Mouse (Mus musculus) neural tube, embryonic 13.5 days (tissue): ENCODE results near the gene Sox6. TPM values are rescaled to one million over a fixed set of nuclear protein-coding genes. Genes with fewer than 3 reads are reported as not detected.

Source experiments
- ATAC-seq: fragments of 200-750 bp; cut with Nextera tagmentation; 2 replicates; pipeline ENCODE4 v1.8.0; 2017; ENCODE audit warnings: low read depth, mild to moderate bottlenecking, moderate TSS enrichment, moderate library complexity
- H3K27ac ChIP-seq: fragments of 300-500 bp; sonication (generic); replicated peaks from 2 replicates; pipeline ENCODE4 v1.5.1; 2015; ENCODE audit warnings: moderate library complexity, mild to moderate bottlenecking, inconsistent platforms
- H3K27me3 ChIP-seq: fragments of 300-500 bp; sonication (generic); 2 replicates; pipeline ENCODE4 v1.6.1; 2015; ENCODE audit warnings: mild to moderate bottlenecking, inconsistent platforms
- H3K36me3 ChIP-seq: fragments of 300-500 bp; sonication (generic); 2 replicates; pipeline ENCODE4 v1.6.1; 2015; ENCODE audit warnings: mild to moderate bottlenecking, inconsistent platforms
- H3K4me1 ChIP-seq: fragments of 300-500 bp; sonication (generic); replicated peaks from 2 replicates; pipeline ENCODE4 v1.6.1; 2015; ENCODE audit warnings: inconsistent platforms
- H3K4me2 ChIP-seq: fragments of 300-500 bp; sonication (generic); 2 replicates; pipeline ENCODE4 v1.6.1; 2015; ENCODE audit warnings: inconsistent platforms, mild to moderate bottlenecking, moderate library complexity
- H3K4me3 ChIP-seq: fragments of 300-500 bp; sonication (generic); 2 replicates; pipeline ENCODE4 v1.5.1; 2015; ENCODE audit warnings: mild to moderate bottlenecking, inconsistent platforms
- H3K9ac ChIP-seq: fragments of 300-500 bp; sonication (generic); 2 replicates; pipeline ENCODE4 v1.6.1; 2015; ENCODE audit warnings: moderate library complexity, mild to moderate bottlenecking, inconsistent platforms
- H3K9me3 ChIP-seq: fragments of 300-500 bp; sonication (generic); 2 replicates; pipeline ENCODE4 v1.6.1; 2016; ENCODE audit warnings: inconsistent platforms
- WGBS: fragments of 180-500 bp; shearing (Covaris S2); methylation state at CpG from one replicate; pipeline ENCODE4 v1.1.7; 2015; 5-methylcytosine and 5-hydroxymethylcytosine counted together
- polyA plus RNA-seq: library from polyadenylated mRNA; unstranded; fragments of >200 nt; fragmentation: Nextera tagmentation; extraction: Ambion mirVana; gene quantifications from 2 replicates; pipeline ENCODE4 v1.2.1, GENCODE M21; 2015

Sox6 gene
- polyA plus RNA-seq, 1 experiment from 2014 or later, result 46.1 TPM

GRCm38 (mm10) chr7:115476881-115477665 lies 561.5 kb downstream of the Sox6 start:
- H3K9me3 ChIP-seq, result no peaks in the 10 kb centered on the region
- H3K27ac ChIP-seq, result no peak overlapping the region
- no peaks in the 10 kb centered on the region for H3K36me3 ChIP-seq
- peaks cover 6% of the 10 kb centered on the region; the same call in 1 of the 2 replicates for H3K4me1 ChIP-seq
- no peak for ATAC-seq
- H3K27me3 ChIP-seq, result no peaks in the 10 kb centered on the region
- H3K4me3 ChIP-seq, result no peak overlapping the region
- 61% methylated on average over 13 of the region's 13 CpGs for WGBS
- H3K9ac ChIP-seq, result no peak overlapping the region
- no peak overlapping the region for H3K4me2 ChIP-seq

GRCm38 (mm10) chr7:115475176-115475575 lies 563.4 kb downstream of the Sox6 start:
- Histone ChIP-seq H3K4me3 (no peak overlapping the region), H3K36me3 (no peaks in the 10 kb centered on the region), H3K9me3 (no peaks in the 10 kb centered on the region), H3K4me1 (peaks cover 6% of the 10 kb centered on the region; the same call in 1 of the 2 replicates), H3K27ac (no peak overlapping the region), H3K9ac (no peak overlapping the region), H3K4me2 (no peak overlapping the region), H3K27me3 (no peaks in the 10 kb centered on the region)
- no peak for ATAC-seq
- whole genome bisulfite sequencing, result 91% methylated on average over 6 of the region's 6 CpGs

- no peak overlapping the region for H3K4me3 ChIP-seq
- 83% methylated on average over 9 of the region's 9 CpGs for WGBS
- no peak for ATAC-seq
- H3K36me3 ChIP-seq, result no peaks in the 10 kb centered on the region
- no peaks in the 10 kb centered on the region for H3K27me3 ChIP-seq
- H3K9ac ChIP-seq, result no peak overlapping the region
- H3K27ac ChIP-seq, result no peak overlapping the region
- H3K4me2 ChIP-seq, result no peak overlapping the region
- H3K9me3 ChIP-seq, result no peaks in the 10 kb centered on the region
- peaks cover 6% of the 10 kb centered on the region; the same call in 1 of the 2 replicates for H3K4me1 ChIP-seq
Measured at GRCm38 (mm10) chr7:115474115-115474514, 564.5 kb downstream of the Sox6 start.

GRCm38 (mm10) chr7:115472850-115473249 lies 565.7 kb downstream of the Sox6 start:
- Histone ChIP-seq H3K4me2 (no peak overlapping the region), H3K4me3 (no peak overlapping the region), H3K9me3 (no peaks in the 10 kb centered on the region), H3K9ac (no peak overlapping the region), H3K4me1 (peaks cover 6% of the 10 kb centered on the region; the same call in 1 of the 2 replicates), H3K36me3 (no peaks in the 10 kb centered on the region), H3K27me3 (no peaks in the 10 kb centered on the region), H3K27ac (no peak overlapping the region)
- no peak for ATAC-seq
- 91% methylated on average over 3 of the region's 3 CpGs for WGBS

GRCm38 (mm10) chr7:115471521-115471920 lies 567.1 kb downstream of the Sox6 start:
- H3K9me3 ChIP-seq, result no peaks in the 10 kb centered on the region
- WGBS, result 36% methylated on average over 3 of the region's 3 CpGs
- H3K27me3 ChIP-seq, result no peaks in the 10 kb centered on the region
- H3K4me2 ChIP-seq, result no peak overlapping the region
- H3K4me3 ChIP-seq, result no peak overlapping the region
- H3K36me3 ChIP-seq, result no peaks in the 10 kb centered on the region
- H3K27ac ChIP-seq, result no peak overlapping the region
- no peak overlapping the region for H3K9ac ChIP-seq
- H3K4me1 ChIP-seq, result no peaks in the 10 kb centered on the region
- ATAC-seq, result no peak

GRCm38 (mm10) chr7:115466811-115467210 lies 571.8 kb downstream of the Sox6 start:
- WGBS, result 88% methylated on average over 6 of the region's 6 CpGs
- Histone ChIP-seq H3K9ac (no peak overlapping the region), H3K27ac (no peak overlapping the region), H3K9me3 (0 out of 2 replicates have a peak, but pooled peaks cover 3% of the 10 kb centered on the region), H3K4me3 (no peak overlapping the region), H3K4me2 (no peak overlapping the region), H3K4me1 (no peaks in the 10 kb centered on the region), H3K36me3 (no peaks in the 10 kb centered on the region), H3K27me3 (no peaks in the 10 kb centered on the region)
- no peak for ATAC-seq

GRCm38 (mm10) chr7:115463367-115463766 lies 575.2 kb downstream of the Sox6 start:
- Histone ChIP-seq H3K4me1 (no peaks in the 10 kb centered on the region), H3K4me2 (no peak overlapping the region), H3K27me3 (no peaks in the 10 kb centered on the region), H3K4me3 (no peak overlapping the region), H3K9ac (no peak overlapping the region), H3K36me3 (no peaks in the 10 kb centered on the region), H3K27ac (no peak overlapping the region), H3K9me3 (0 out of 2 replicates have a peak, but pooled peaks cover 3% of the 10 kb centered on the region)
- ATAC-seq, result no peak
- 85% methylated on average over 2 of the region's 2 CpGs for WGBS

- Histone ChIP-seq H3K9ac (no peak overlapping the region), H3K27ac (no peak overlapping the region), H3K4me3 (no peak overlapping the region), H3K27me3 (no peaks in the 10 kb centered on the region), H3K9me3 (0 out of 2 replicates have a peak, but pooled peaks cover 3% of the 10 kb centered on the region), H3K4me2 (no peak overlapping the region), H3K36me3 (no peaks in the 10 kb centered on the region), H3K4me1 (no peaks in the 10 kb centered on the region)
- ATAC-seq, result no peak
- WGBS, result 68% methylated on average over 4 of the region's 4 CpGs
Measured at GRCm38 (mm10) chr7:115462276-115462675, 576.3 kb downstream of the Sox6 start.

GRCm38 (mm10) chr7:115454988-115455387 lies 583.6 kb downstream of the Sox6 start:
- Histone ChIP-seq H3K27me3 (peaks cover 11% of the 10 kb centered on the region; the same call in 1 of the 2 replicates), H3K9me3 (no peaks in the 10 kb centered on the region), H3K4me2 (no peak overlapping the region), H3K4me1 (peaks cover 21% of the 10 kb centered on the region; the same call in 1 of the 2 replicates), H3K36me3 (no peaks in the 10 kb centered on the region), H3K4me3 (no peak overlapping the region), H3K27ac (no peak overlapping the region), H3K9ac (no peak overlapping the region)
- ATAC-seq, result no peak
- 93% methylated on average over 5 of the region's 5 CpGs for WGBS

- Histone ChIP-seq H3K27ac (no peak overlapping the region), H3K9me3 (no peaks in the 10 kb centered on the region), H3K36me3 (no peaks in the 10 kb centered on the region), H3K27me3 (peaks cover 11% of the 10 kb centered on the region; the same call in 1 of the 2 replicates), H3K9ac (no peak overlapping the region), H3K4me2 (peak overlapping the region; percentile 32; the same call in 1 of the 2 replicates), H3K4me3 (no peak overlapping the region), H3K4me1 (peaks cover 23% of the 10 kb centered on the region)
- 0 out of 2 replicates have a peak, but pooled peaks have one; percentile 8 for ATAC-seq
- 49% methylated on average over 7 of the region's 7 CpGs for WGBS
Measured at GRCm38 (mm10) chr7:115453713-115454073, 584.9 kb downstream of the Sox6 start.

- Histone ChIP-seq H3K4me1 (peaks cover 28% of the 10 kb centered on the region), H3K27me3 (peaks cover 11% of the 10 kb centered on the region; the same call in 1 of the 2 replicates), H3K9me3 (no peaks in the 10 kb centered on the region), H3K27ac (no peak overlapping the region), H3K36me3 (no peaks in the 10 kb centered on the region), H3K4me3 (no peak overlapping the region), H3K4me2 (peak overlapping the region; percentile 32), H3K9ac (no peak overlapping the region)
- peak; percentile 40; the same call in 1 of the 2 replicates for ATAC-seq
- 20% methylated on average over 21 of the region's 21 CpGs for WGBS
Measured at GRCm38 (mm10) chr7:115453042-115453712, 585.4 kb downstream of the Sox6 start.
